Mouse (Mus musculus) lung, adult 2 months (tissue): ENCODE results near the gene Cyb5r1.

Experiments used
- CTCF ChIP-seq: fragments of 200-500 bp; IDR thresholded peaks from 2 replicates; pipeline ENCODE4 v1.5.1; 2011; ENCODE audit warnings: mild to moderate bottlenecking, low read length, control low read depth; ENCODE audit not compliant: insufficient read depth
- POLR2A ChIP-seq: fragments of 200-500 bp; IDR thresholded peaks from 2 replicates; pipeline ENCODE4 v1.6.1; 2011; ENCODE audit warnings: low read depth, mild to moderate bottlenecking, control low read depth, low read length, borderline replicate concordance; ENCODE audit errors: extremely low read depth

DNA sequence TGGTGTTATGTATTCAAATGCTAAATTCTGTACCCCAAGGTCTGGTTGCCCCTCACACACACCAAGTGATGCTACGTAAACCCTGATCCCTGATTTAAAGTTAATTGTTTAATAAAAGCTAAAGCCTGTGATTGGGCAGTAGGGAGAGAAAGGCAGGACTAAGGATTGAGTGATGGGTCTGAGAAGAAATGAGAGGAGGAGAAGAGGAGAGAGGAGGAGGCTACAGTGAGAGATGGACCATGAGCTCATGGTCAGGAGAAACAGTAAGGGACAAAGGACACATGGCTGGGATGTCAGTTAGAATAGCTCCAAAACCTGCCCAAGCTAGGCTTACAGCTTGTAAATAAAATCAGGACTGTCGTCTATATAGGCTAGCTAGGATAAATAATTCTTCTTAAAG is 24.3 kb upstream of the Cyb5r1 start:
- TF ChIP-seq CTCF (no peak), POLR2A (no peak)
